In genomic region chr9:110388011-110388410, GRCm38 (mm10) we compare ENCODE assay signal across 15 mouse cellular contexts. TPM values are rescaled to one million over a fixed set of nuclear protein-coding genes. Genes with fewer than 3 reads are reported as not detected.
"Had no signal": no experiment of that assay in that cellular context is flagged by ENCODE, and none has a peak within 500 bp of the region (broad histone marks: within the 10 kb centered on the region; RNA-seq: fewer than 3 reads in every experiment).

No protein-coding gene starts in this region.

- DNase-seq: left cerebral cortex, postnatal 4 days; liver; liver, embryonic 13.5 days; liver, postnatal 0 days; lung, adult 18-20 months; lung, adult 2 months; lung, embryonic 14.5 days; lung, postnatal 10 days; lung, postnatal 14 days; lung, postnatal 36 days; lung, postnatal 4 days; midbrain, embryonic 14.5 days had no signal

RNA-seq across cellular contexts. Expression of gene Ngp, which starts 31.5 kb away (rescaled TPM):
- total RNA-seq: left cerebral cortex, postnatal 10 days; left cerebral cortex, postnatal 25 days; liver, adult 2 months had no signal
